Mouse (Mus musculus): Measurements from ENCODE around the gene Gm28036. TPM values are rescaled to one million over a fixed set of nuclear protein-coding genes. Genes with fewer than 3 reads are reported as not detected.

Gm28036 gene
- total RNA-seq, 2 experiments from 2014 or later: 19.7 to 19.8 TPM

DNA sequence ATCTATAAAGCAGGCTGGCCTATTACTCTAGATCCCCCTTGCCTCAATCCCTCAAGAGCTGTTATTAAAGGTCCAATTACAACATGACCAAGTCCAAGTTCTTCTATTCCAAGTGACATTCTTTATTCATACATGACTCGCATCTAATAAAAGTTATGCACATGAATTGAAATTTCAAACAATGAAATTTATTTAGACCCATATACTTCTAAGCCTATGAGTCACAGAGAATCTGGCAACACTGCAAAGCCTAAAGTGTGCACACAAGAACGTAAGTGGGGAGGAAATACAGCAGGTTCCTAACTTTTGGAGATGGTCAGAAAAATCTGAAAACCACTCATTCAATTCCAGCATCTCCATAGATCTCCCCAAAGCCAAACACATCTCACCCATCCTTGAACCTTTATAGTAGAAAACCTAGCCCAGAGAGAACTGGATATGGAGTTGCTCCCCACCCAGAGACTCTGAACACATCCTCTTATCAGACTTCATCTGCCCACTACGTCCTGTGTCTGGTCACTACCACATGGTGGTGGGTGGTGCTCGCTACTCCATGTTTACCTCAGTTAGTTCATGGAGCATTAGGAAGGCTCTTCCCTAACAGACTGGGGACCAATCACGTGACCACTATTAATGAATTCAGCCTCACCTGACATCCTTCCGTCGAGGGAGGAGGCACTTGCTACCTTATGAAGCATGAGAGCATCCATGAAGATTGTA, 39.3 kb downstream of the Gm28036 start:
- DNase-seq: no peak
- intact Hi-C loops (cut with DNase I): no loop called here

DNA sequence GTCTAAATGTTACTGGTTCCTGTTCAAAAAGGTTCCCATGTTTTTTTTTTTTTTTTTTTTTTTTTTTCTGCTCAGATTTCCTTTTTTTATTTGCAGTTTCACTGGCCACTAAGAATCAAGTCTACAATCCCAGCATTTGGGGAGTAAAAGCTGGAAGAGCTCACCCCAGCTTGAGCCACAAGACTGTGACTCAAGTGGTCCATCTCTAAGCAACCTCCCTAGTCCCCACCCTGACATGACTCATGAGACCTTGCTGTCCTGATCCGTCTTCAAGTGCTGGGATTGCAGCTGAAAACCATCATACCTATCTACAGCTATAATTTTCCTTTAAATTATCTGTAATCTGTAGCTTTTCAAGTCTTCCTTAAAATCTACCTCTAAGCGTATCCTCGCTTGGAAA, 42.4 kb downstream of the Gm28036 start:
- intact Hi-C loops (cut with DNase I): no loop called here
- no peak for DNase-seq

DNA sequence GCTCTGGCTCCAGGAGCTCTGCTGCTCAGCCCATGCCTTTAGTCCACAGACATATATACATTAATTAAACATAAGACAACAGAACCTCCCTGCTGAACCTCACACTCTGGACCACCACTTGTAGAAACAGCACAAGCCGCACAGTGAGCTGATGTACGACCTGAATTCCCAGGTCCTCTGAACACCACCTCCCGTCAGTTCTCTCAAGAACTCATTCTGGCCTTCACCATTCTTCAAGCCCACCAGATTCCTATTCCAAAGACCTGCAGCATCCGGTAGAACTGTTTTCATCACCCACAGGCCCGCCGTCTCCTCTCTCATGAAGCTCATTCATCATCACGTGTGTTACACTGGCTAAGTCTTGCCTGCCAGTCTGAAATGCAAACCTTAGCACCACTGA, 46.5 kb downstream of the Gm28036 start:
- intact Hi-C loops (cut with DNase I): no loop called here

DNA sequence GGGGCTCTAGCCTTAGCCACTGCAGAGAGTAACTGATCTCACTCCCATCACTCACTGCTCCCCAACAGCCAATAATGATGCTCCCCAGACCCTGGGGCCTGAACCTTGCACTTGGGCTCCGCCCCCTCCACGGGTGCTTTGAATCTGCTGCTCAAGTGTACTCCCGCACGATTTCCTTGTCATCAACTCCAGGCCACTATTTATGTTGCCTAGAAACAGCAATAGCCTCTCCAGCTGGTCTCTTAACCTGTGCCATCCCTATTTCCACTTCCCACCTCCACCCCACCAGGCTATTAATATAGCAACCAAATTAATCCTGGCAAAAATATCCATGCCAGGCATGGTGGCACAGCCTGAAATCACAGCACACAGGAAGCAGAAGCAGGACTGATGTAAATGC, 47.2 kb downstream of the Gm28036 start:
- DNase-seq: peak; percentile 15 to 34
- intact Hi-C loops (cut with DNase I): no loop called here

More for the DNA sequence above, 46.5 kb downstream of the Gm28036 start:
- no peak for DNase-seq

DNA sequence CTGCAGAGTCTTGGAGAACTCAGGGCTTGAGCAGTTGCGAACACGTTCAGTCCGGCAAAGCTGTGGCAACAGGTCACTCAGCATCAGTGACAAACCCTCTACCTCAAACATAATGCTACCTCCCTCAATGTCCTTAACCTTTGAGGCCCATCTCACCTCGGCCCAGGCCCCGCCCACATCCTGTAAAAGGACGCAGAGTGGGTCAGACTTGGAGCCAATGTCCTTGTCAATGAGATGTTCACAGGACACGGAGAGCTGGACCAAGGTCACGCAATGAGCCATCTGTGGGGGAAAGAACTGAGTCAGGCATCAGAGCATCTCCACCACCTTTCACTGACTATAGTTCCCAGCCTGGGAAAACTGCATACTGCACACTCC, 47.7 kb downstream of the Gm28036 start:
- intact Hi-C loops (cut with DNase I): no loop called here

DNA sequence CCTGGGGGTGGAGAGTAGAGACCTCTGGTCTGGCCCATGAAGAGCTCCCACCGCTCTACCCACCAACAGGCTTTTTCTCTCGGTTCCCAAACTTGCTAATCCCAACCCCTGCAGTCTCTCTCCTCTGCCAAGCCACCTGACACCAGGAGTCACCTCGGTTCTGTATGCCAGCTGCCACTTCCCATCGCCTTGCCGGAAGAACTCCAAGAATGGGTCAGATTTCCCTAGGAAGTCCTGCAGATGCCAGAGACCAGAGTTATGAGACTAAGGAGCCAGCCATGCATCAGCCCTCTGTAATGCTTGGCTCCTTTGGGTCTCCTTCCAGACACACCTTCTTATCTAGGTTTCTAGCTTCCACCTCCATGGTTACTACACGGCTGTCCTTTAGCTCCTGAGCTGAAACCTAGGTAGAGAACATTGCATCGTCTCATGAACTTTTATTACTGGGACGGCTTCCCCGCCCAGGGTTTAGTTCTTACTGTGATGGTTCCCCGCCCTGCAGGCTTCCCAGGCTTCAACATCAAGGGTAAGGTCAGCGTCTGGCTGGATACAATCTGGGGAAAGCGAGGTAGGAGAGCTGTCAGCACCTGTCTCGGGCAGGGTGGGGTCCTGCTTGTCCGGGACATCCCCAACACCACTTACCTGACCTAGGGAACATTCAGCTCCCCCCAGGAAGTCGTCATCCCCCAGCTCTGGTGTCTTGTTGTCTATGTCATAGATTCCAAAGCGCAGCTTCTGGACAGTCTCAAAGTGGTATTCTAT, 48.3 kb downstream of the Gm28036 start:
- DNase-seq: no peak
- intact Hi-C loops (cut with DNase I): no loop called here

More for the DNA sequence above, 47.7 kb downstream of the Gm28036 start:
- DNase-seq: no peak

DNA sequence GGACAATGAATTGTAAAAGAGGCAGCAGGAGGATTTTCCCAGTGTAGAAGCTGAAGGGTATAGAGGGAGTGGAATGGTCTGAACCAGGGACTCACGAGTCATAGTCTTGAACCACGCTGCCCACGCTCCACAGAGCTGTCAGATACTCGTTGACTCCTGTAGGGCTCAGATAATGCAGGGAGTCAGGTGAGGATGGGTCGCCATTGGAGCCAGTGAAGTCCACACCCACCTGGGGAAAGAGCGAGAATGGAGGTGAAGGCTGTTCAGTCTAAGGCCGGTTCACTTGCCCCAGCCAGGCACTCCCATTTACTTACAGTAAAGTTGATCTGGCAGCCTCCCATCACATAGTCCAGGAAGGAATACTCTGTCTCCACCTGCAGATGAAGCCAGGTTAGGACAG, 49.4 kb downstream of the Gm28036 start:
- intact Hi-C loops (cut with DNase I): no loop called here
- DNase-seq: no peak

DNA sequence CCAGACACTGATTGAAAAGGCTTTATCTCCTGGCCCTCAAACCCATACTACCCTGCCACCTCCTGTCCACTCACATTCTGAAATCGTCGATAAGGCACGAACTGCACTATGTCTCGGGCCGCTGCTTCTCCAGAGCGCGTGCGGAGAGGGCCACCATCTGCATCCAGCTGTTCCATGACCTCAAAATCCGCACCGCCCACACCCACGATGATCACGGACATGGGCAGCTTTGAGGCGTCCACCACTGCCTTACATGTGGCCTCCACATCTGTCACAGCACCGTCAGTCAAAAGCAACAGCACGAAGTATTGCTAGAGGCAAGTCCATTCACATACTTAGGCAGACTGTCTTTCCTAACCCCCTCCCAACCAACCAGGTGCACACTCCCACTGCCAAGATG, 53.2 kb downstream of the Gm28036 start:
- DNase-seq: peak; percentile 53 to 63
- intact Hi-C loops (cut with DNase I): no loop called here

DNA sequence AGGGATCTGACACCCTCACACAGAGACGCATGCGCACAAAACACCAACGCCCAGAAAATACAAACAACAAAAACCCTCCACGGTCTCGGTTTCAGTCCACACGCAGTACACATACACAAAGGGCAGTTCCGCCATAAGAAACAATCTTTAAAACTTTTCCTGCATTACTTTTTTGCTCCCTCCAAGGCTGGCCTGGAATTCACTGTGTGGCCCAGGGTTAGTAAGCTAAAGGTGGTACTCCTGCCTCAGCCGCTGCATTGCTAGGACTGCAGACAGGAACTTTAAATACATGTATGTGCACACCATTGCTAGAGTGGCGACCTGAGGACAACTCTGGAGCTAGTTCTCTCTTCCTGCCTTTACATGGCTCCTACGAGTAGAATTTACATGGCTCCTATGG, 55.7 kb downstream of the Gm28036 start:
- intact Hi-C loops (cut with DNase I): no loop called here
- DNase-seq: no peak

DNA sequence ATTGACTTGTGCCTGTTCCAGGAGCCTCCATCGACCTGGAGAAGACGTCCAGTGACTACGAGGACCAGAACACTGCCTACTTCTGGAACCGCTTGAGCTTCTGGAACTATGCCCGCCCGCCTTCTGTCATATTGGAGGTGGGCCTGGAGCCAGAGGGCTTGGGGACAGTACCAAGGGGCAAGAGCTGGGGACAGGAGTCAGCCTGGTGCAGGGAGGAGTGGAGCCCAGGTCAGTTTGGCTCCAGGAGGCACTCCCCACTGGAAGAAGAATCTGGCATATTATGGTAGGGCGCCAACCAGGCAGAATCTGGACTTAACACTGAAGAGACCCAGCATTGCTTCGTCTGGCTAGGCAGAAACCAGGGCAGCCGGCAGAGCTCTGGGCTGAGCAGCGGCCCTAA, 59.0 kb downstream of the Gm28036 start:
- DNase-seq: no peak
- intact Hi-C loops (cut with DNase I): no loop called here

DNA sequence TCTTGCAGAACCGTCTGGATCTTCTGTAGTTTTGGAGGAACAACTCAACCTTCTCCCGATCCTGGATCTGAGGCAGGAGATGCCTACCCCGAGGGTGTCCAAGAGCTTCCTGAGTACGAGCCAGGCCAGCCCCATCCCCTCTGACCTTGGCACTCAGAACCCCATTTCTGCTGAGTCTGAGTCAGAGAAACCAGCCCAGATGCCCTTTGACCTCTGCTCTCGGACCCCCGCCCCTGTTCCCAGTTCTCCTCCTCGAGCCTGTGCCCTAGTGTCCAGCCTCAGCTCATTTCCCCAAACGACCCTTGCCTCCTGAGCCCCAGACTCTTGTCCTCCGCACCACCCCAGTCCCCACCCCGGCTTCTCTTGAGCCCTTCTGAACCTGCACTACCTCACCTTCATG, 60.8 kb downstream of the Gm28036 start:
- DNase-seq: no peak
- intact Hi-C loops (cut with DNase I): no loop called here

DNA sequence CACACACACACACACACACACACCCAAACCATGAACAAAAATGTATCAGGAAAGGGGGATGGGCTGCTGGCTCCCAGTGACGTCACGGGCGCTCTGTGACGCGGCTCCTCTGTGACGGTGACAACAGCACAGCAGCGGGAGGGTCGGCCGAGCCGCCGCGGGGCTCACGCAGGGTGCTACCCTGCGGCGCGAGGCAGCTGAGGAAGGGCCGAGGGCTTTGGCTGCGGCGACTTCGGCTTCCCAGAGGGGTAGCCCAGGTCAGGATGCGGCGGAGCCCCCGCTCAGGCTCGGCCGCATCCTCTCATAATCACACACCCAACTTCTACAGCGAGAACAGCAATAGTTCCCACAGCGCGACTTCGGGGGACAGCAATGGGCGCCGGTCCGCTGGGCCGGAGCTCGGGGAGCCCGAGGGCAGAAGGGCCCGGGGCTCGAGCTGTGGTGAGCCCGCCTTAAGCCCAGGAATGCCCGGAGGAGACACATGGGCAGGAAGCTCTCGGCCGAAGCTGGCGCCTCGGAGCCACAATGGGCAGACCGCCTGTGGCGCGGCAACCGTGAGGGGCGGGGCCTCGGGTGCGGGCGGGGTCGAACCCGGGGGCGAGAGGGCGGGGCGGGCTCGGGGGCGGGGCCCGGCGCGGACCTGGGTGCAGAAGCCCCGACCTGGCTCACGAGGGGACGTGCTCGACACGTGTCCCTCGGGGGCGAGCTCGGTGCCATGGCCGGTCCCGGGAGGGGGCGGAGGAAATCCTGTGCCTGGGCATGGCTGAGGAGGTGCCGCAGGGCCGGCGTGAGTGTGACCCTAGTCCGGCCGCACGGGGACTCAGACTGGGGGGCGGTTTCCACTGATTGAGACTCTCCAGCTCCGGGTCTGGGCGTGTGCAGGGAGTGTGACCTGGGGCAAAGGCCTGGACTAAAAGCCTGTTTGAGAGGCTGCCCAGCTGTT, 61.5 kb downstream of the Gm28036 start, which contains the start of gene Spag4:
Gene Spag4, plus strand, starts transcription at position 77 of the 943 bp plus-strand sequence.
- intact Hi-C loops (cut with DNase I): loop anchor here (2.0 kb wide), 1 partner anchor 45 kb away; the partner anchor contains the start of genes Cpne1 and Rbm12
- peak; percentile 76 to 79 for DNase-seq

DNA sequence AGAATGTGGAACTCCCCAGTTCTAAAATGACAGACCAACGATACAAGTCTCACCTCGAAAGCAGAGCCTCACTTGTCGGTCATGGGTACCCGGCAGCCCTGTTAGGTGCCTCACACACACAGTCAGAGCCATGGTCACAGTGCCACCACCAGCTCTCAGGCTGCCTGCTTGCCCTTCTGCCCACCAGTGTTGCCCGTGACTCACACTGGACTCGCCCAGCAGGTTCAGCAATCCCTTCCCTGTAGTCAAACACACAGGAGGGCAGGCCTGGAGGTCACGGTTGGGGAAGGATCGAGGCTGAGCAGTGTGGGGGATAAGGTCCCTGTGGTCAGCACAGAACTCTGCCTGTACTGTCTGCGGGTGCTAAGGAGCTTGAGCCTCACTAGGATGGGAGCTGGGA, 74.1 kb downstream of the Gm28036 start, which contains the start of gene Fer1l4:
Gene Fer1l4, minus strand, starts transcription at position 132 of the 400 bp plus-strand sequence.
- intact Hi-C loops (cut with DNase I): no loop called here

DNA sequence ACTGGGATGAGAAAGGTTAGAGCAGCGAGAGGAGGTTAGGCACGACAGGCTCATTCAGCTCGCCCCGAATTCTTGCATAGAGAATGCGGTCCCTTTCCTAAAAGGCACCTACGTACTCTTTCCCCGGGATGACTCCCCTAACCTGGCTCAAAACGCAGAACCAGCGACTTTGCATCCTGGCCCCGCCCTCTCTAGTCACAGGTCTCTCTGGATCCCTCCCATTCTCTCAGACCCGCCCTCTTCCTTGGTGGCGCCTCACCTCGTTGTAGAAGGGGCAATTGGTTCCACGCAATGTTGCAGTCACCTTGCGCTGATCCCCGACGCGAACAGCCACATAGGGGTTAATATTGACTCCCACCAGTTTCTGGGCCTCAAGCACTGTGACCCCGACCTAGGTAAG, 79.0 kb downstream of the Gm28036 start:
- DNase-seq: no peak
- intact Hi-C loops (cut with DNase I): no loop called here

More for the DNA sequence above, 74.1 kb downstream of the Gm28036 start, which contains the start of gene Fer1l4:
- DNase-seq: no peak

DNA sequence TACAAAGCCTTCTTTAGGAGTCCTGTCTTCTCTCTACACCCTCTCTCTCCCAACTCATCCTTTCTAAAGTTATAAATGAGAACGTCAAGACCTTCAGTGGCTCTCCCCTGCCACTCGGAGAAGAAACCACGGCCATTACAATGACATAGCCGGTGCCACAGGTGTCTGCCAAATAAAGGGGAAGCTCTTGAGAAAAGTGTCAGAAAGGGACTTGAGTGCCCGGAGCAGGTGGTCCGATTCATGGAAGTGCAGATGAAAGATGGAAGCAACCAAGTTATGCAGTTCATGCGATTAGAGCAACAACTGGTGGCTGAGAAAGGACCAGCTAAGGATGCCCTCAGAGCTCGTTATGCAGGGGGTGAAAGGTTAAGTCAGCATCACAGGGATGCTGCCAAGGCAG, 84.0 kb downstream of the Gm28036 start:
- intact Hi-C loops (cut with DNase I): no loop called here
- no peak for DNase-seq

DNA sequence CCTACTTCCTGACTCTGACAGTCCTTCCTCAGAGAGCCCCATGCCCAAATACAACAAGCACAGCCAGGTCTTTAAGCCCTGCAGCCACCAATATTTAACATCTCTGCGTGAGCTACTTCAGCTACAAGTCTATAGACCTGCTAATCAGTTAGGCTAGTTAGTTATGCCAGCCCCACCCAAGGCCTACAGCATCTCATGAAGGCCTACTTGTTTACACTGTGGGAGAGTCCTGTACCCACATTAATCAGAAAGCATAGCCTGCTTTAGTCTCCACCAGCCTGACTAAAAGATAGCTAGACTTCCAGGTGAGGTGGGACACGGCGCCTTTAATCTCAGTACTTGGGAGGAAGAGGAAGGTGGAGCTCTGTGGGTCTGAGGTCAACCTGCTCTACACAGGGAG, 87.5 kb downstream of the Gm28036 start:
- no peak for DNase-seq
- intact Hi-C loops (cut with DNase I): no loop called here

DNA sequence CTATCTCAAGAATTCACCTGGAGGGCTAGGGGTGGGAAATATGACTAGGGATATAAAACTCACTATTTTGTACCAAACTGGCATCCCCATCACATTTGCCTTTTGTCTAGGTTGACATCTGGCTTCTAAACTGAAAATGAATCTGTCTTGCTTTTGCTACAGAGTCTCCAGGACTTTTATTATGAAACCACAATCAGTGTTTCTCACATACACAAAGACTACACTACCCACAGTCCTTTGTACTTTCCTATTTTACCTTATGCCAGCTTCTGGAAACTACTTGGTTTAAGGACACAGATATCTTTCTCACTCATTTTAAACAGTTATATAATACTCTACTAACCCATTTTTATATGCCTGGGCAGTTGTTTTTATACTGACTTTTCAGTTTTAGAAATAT, 101.4 kb downstream of the Gm28036 start:
- DNase-seq: no peak
- intact Hi-C loops (cut with DNase I): no loop called here
